Mouse (Mus musculus): ENCODE measurements around the gene Cdc6.
"Not testable (repeated sequence)": the region's sequence is repeated elsewhere in the genome, so short reads cannot be mapped to it uniquely, and the experiment has no call there.

The Cdc6 gene

GRCm38 (mm10) chr11:98931513-98932292, 24.1 kb downstream of the Cdc6 start:
- no peak for DNase-seq (ENCODE audit: low read depth, low spot score)

GRCm38 (mm10) chr11:98932293-98933091, 24.9 kb downstream of the Cdc6 start:
- no peak for DNase-seq (ENCODE audit: low read depth, low spot score)

GRCm38 (mm10) chr11:98933151-98933550, 25.6 kb downstream of the Cdc6 start:
- DNase-seq (ENCODE audit: low read depth, low spot score) = no peak

GRCm38 (mm10) chr11:98933847-98934246, 26.2 kb downstream of the Cdc6 start:
- DNase-seq (ENCODE audit: low read depth, low spot score) = not testable (repeated sequence)

DNA sequence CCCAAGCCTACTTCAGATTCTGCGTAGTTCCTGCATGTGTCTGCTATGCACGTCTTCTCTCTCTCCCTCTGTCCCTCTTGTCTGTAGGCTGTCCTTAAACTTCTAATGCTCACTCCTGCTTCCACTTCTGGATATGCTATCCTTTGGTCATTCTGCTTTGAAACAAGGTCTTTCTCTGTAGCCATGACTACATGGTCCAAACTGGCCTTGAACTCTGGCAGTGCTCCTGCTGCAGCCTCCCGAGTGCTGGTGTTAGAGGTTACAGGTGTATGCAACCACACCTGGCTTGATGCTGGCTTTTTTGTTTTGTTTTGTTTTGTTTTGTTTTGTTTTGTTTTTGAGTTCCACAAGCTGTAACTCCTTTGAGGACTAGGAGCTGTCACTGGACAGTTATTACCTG, 26.8 kb downstream of the Cdc6 start:
- no peak for DNase-seq (ENCODE audit: low read depth, low spot score)

GRCm38 (mm10) chr11:98935123-98935522, 27.5 kb downstream of the Cdc6 start:
- no peak for DNase-seq (ENCODE audit: low read depth, low spot score)

DNA sequence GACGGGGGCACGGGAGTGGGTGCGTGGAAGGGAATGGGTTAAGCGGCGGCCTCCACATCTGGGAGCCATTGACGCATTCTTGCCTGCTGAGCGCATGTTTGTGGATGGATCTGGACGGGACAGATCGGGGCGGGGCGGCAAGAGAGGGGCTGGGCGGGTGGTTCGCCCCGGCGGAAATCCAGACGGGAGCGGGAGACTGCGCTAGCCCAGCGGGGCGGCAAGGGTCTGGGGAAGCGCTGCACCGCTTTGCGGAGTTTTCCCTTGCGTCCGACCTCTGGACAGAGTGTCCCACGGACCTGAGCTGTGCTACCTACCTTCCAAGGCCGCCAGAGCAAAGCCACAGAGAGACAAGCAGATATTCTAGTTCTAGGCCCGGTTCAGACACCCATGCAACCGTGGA, 28.6 kb downstream of the Cdc6 start:
- DNase-seq (ENCODE audit: low read depth, low spot score) = peak; percentile 82

GRCm38 (mm10) chr11:98936606-98937409, 29.2 kb downstream of the Cdc6 start:
- no peak for DNase-seq (ENCODE audit: low read depth, low spot score)

DNA sequence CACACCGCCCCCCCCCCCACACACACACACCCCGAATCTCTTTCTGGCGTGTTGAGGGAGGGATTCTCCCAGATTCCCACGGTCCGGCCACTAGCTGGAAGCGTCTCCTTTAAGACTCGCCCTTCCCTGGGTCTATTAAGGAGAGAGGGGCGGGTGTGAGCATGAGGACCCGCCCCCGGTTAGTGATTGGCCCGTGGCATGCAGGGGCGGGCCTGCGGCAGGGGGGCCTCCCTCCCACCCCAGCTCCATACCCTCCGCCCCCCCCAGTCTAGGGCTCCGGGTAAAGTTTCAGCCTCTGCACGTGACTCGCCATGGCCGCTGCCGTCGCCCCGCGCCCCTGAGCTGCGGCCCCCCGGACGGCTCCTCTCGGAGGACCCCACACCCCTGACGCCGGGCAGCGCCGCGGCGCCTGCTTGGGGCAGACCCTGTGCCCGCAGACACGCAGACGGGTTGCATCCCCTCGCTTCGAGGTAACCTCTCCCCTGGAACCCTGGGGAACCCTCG, 29.9 kb downstream of the Cdc6 start:
- DNase-seq (ENCODE audit: low read depth, low spot score) = peak; percentile 89

DNA sequence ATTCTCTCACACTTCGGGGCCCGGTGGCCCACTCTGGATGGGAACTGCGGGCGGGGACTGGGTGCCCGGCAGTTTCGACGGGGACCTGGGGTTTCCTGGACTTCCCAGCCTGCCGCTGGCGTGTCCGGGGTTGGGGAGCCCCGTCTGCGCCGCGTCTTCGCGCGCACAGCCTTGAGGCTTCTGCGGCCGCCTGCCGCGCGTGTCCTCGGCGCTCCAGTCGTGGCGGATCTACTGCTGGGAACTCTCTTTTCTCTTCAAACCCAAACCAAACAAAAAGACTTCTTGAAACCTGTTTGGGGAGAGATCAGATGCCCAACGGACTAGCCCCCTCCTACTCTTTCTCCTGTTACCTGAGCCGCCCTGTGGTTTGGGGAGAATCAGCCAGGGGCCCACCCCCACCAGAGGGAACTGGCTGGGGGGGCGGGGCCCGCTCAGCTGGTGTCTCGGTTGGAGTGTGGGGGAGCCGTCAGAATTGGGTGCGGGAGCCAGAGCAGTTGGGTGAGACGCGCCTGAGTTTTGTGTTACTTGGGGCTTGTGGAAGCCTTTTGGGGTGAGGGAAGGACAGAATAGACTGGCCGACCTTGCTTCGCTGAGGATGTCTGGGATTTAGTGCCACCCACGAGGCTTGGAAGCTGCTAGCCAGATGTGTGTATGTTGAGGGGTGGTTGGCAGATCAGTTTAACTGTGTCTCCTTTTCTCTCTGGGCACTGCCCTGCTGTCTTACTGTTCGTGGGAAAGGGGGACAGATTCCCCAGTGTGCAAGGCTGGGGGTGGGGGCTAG, 30.5 kb downstream of the Cdc6 start:
- DNase-seq (ENCODE audit: low read depth, low spot score) = no peak

DNA sequence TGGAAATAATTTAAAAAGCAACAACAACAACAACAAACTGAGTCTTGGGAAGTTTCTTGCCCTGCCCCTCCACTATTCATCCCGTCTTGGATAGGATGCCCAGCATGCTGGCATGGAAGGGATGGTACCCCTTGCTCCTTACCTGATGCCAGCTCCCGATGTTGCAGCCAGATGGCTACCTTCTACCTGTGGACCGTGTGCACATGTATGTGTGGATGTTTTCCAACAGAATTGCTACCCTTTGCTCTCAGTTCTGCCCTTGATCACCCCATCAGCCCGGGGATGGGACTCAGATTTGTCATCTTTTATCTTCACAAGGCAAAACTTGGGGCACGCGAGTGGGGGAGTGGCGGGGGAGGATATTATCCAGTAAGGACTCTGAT, 31.1 kb downstream of the Cdc6 start:
- no peak for DNase-seq (ENCODE audit: low read depth, low spot score)

DNA sequence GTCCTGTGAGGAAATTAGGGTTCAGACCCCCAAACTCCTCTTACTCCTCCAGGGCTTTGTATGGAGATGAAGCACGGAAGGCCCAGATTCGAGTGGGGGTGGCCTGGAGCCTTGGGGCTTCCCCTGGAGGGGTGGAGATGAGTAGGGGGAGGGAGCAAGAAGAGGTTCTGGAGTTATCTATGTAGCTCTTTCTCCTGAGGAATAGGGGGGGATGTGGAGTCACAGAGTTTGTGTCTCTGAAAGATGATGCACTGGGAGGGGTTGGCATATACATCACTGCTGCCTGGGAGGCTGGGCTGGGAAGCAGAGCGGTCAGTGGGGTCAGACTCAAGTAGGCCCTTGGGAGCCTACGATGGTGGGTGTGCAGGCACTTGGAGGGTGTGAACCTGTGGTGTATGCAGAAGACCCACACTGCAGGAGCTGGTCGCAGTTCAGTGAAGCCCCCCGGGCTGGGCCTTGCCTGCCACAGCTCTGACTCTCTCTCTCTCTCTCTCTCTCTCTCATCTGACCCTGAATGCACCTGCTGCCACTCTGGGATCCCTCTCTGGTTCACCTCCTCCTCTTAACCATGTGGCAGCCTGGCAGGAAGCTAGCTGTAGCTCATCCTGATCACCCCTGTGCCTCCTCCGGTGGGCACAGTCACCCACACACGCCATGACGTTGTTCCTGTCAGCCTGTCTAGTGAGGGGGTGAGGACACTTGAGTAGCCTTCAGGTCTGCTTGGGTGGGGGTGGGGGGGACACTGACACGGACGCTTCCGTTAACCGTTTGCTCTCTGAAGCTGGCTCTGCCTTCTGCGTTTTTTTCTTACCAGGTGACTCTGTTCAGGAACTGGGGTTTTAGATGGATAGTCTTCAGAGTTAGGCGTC, 31.7 kb downstream of the Cdc6 start:
- DNase-seq (ENCODE audit: low read depth, low spot score) = no peak

GRCm38 (mm10) chr11:98939953-98940641, 32.5 kb downstream of the Cdc6 start:
- no peak for DNase-seq (ENCODE audit: low read depth, low spot score)

DNA sequence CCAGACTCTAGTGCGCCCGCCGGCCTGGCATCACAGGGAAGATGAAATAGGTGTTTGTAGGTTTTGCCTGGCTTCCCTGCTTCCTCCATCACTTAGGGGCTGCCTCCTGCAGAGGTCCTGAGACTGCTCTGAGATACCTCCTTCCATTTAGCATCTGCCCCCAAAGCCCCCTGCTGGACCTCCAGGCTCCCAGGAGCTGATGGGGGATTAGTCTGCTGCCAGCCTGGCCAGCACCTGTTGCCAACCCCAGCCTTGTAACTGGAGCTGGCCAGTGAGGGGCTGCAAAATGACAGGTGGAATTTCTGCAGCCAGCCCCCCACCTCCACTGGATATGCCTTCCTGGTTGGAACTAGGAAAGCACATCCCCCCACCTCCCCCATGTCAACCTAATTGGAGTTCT, 33.2 kb downstream of the Cdc6 start:
- no peak for DNase-seq (ENCODE audit: low read depth, low spot score)

GRCm38 (mm10) chr11:98941341-98941825, 33.8 kb downstream of the Cdc6 start:
- no peak for DNase-seq (ENCODE audit: low read depth, low spot score)

DNA sequence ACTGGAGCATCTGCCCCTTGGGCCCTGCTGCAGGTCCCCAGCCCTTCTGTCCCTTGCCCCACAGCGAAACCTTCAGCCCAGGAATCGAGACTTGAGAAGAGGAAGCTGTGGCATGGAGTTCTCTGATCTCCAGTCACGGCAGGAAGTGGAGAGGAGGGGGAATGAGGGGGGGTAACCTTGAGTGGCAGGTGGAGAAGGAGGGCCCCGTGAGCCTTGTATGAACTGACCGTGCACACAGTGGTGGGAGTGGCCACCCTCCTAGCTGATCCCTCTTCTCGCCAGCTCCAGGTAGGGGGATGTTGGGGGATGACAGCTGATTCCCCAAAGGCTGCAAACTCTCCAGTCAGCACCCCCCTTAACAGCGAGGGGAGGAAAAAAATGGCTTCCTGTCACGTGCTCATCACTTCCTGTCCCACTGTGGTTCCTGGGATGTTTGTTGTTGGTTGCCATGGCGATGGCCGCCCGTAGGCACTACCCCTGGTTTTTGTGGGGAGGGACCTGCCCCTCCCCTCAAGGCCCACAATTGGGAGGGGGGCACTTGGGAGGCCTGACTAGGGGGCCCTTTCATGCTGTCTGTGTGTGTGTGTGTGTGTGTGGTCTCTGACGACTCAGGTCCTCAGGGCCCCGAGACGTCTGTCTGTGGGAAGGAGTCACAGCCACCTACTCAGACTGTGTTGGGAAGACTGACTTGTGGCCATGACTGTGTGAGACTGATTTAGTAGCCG, 34.4 kb downstream of the Cdc6 start:
- DNase-seq (ENCODE audit: low read depth, low spot score) = peak; percentile 89

DNA sequence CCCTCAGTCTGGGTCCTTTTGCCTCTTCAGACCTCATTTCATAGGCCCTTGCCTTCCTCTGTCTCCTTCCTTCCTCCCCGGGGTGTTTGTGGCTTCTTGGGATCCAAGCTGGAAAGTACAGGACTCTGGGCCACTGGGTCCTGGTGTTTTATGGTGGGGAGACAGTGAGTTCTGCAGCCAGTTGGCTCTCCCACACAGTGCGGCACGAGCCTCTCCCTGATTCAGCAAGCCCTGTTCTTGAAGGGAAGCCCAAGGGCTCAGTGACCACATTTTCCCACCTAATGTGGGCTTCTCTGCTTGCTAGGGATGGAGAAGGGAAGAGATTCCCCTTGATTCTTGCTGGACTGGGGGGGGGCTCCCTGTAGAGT, 34.9 kb downstream of the Cdc6 start:
- DNase-seq (ENCODE audit: low read depth, low spot score) = no peak

GRCm38 (mm10) chr11:98942923-98943641, 35.5 kb downstream of the Cdc6 start:
- no peak for DNase-seq (ENCODE audit: low read depth, low spot score)
